Mouse (Mus musculus) NIH3T3 (cell line): ENCODE data around the gene Sgce.
A peak's percentile ranks its signal among the peaks of the same experiment; 100 is the strongest.
"Not testable (repeated sequence)": the region's sequence is repeated elsewhere in the genome, so short reads cannot be mapped to it uniquely, and the experiment has no call there.

Source experiments
- DNase-seq: peaks from one replicate; pipeline ENCODE4 v3.0.0-alpha.2; 2012; ENCODE audit warnings: low read depth

The Sgce gene

GRCm38 (mm10) chr6:4722739-4723138, 24.3 kb downstream of the Sgce start:
- no peak for DNase-seq

- peak; percentile 38 for DNase-seq
Observed at GRCm38 (mm10) chr6:4722142-4722541, 24.9 kb downstream of the Sgce start.

- no peak for DNase-seq
Observed at GRCm38 (mm10) chr6:4717344-4717743, 29.7 kb downstream of the Sgce start.

DNA sequence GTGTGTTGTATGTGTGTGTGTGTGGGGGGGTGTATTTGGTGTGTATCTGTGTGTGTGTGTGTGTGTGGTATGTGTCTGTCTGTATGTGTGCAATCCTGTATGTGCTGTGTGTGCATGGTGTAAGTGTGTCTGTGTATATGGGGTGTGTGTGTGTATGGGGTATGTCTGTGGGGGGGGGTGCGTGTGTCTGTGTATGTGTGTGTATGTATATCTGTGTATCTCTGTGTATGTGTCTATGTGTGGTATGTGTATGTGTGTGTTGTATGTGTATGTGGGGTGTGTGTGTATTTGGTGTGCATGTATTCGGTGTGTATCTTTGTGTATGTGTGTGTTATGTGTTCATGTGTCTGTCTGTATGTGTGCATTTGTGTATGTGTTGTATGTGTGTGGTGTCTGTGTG, 30.8 kb downstream of the Sgce start:
- no peak for DNase-seq

- peak; percentile 56 for DNase-seq
Observed at GRCm38 (mm10) chr6:4708971-4709370, 38.0 kb downstream of the Sgce start.

GRCm38 (mm10) chr6:4706415-4706814, 40.6 kb downstream of the Sgce start:
- no peak for DNase-seq

- no peak for DNase-seq
Observed at GRCm38 (mm10) chr6:4703908-4704307, 43.1 kb downstream of the Sgce start.

DNA sequence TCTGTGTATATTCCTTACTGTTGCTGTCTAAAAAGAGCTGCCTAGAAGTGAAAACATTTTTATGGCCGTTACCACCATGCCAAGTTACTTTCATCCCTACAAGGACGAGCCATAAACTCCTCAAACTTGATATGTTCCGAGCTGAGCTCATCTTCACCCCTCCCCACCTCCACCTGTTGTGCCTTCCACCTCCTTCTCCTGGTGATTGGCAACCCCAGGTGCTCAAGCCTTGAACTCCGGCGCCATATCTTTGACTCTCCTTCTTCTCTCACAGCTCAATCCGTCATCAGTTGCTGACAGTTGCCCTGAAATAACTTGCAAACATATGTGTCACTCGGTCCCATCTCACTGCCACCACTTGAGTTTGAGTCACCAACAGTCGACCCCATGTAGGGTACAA, 45.4 kb downstream of the Sgce start:
- DNase-seq, result no peak

DNA sequence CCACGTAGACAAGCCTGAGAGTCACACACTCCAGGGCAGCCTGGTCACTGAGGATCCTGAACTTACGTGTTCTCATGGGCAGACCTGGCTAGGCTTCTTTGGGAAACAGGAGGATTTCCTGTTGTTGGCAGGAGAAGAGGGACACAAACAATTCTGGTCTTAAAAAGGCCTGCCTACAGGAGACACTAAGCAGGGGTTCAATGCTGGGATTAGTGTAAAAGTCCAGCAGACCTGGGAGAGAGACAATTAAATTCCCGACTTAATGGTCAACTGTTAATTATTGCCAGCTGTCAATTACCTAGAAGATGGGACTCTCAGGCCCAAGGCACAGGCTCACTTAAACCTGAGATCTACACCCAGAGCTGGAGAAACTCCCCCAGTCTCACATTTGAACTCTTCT, 51.2 kb downstream of the Sgce start:
- no peak for DNase-seq

DNA sequence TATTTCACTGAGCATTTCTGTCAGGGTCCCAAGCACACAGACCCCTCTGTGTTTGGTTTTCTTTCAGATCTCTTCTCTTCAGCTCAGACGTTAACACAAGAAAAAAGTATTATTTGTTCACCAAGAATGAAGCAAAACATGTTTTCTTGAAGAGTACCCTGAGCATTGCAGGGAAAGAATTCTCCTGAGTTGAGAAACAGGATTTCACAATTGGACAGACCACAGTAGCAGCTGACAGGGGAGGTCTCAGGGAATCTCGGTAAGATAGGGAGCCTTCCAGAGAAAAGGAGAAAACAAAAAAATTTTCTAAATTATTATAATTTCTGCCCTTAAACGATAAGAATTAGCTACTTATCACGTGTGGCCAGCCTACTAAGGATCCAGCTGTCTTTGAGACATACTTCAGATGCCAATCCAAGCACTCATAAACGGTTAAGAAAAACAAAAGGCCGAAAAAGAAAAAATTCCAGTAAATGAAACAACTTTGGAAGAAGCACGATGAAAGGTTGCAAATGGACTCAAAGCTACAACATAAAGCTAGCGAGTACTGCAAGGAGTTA, 52.3 kb downstream of the Sgce start:
- DNase-seq, result peak; percentile 36

GRCm38 (mm10) chr6:4693544-4693943, 53.5 kb downstream of the Sgce start:
- DNase-seq, result no peak

GRCm38 (mm10) chr6:4690438-4690837, 56.6 kb downstream of the Sgce start:
- no peak for DNase-seq

GRCm38 (mm10) chr6:4684706-4685340, 62.2 kb downstream of the Sgce start:
- DNase-seq, result peak; percentile 27

DNA sequence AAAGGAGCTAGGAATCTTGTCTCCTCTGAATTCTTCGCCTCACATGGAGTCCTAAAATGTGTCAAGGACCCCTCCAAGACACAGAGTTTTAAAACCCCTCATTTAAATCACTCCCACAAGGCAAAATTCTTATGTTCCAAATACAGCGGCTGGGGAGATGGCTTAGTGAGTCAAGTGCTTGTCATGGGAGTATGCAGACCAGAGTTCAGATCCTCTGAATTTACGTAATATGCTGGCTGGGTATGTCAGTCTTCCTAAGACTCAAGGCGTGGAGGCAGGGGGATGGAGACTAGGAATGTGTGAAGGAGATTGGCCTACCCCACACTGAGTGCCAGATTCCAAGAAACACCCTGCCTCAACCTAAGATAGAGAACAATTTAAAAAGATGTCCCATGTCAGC, 66.4 kb downstream of the Sgce start:
- DNase-seq, result no peak

DNA sequence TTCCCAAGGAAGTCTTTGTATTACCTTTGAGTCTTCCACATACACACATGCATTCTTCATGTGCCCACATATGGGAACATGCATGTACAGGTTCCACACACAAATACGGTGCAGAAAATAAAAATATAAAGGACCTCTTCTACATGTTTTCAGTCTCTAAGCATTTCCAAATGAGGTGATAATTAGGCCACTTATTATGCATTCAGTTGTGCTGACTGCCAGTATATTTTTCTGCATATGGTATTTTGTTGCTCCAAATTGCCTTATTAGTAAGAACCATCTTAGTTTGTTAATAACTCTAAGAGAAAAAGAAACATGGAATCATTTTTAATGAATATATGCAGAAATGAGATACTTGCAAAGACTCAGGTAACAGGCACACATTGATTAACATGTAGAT, 67.0 kb downstream of the Sgce start:
- no peak for DNase-seq

- DNase-seq, result no peak
Observed at GRCm38 (mm10) chr6:4677356-4677761, 69.6 kb downstream of the Sgce start.

GRCm38 (mm10) chr6:4665154-4665553, 81.9 kb downstream of the Sgce start:
- no peak for DNase-seq

GRCm38 (mm10) chr6:4664313-4664712, 82.7 kb downstream of the Sgce start:
- DNase-seq, result no peak

GRCm38 (mm10) chr6:4663516-4663915, 83.5 kb downstream of the Sgce start:
- no peak for DNase-seq

DNA sequence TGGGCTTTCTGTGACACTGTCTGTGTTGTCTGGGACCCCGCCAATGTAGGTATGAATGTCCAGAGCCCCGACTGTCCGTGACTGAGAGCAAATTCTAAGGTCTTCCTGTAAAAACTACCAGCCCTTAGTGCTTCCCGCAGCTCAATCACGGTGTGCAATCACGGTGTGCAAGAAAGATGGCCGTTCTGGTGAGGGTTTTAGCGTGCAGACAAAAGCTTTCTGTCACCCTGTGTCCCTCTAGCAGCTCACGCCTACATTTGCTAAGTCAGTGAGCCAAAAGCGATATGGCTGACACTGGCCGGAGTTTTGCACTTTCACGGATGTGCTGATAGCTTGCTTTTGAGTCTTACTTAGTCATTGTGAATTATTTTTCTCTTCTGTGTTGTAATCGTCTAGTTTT, 88.1 kb downstream of the Sgce start:
- no peak for DNase-seq

GRCm38 (mm10) chr6:4655924-4656323, 91.1 kb downstream of the Sgce start:
- no peak for DNase-seq

- DNase-seq, result no peak
Observed at GRCm38 (mm10) chr6:4655466-4655865, 91.5 kb downstream of the Sgce start.

DNA sequence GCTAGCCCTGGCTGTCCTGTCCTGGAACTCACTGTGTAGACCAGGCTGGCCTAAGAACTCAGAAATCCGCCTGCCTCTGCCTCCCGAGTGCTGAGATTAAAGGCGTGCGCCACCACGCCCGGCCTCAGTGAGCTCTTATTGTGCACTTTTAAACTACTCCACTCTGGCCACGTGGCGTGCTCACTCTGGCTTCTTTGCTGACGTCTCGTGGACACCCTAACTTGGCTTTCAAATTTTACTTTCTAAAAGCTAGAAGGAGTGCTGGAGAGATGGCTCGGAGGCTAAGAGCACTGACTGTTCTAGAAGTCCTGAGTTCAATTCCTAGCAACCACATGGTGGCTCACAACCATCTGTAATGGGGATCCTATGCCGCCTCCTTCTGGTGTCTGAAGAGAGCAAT, 93.3 kb downstream of the Sgce start:
- not testable (repeated sequence) for DNase-seq

DNA sequence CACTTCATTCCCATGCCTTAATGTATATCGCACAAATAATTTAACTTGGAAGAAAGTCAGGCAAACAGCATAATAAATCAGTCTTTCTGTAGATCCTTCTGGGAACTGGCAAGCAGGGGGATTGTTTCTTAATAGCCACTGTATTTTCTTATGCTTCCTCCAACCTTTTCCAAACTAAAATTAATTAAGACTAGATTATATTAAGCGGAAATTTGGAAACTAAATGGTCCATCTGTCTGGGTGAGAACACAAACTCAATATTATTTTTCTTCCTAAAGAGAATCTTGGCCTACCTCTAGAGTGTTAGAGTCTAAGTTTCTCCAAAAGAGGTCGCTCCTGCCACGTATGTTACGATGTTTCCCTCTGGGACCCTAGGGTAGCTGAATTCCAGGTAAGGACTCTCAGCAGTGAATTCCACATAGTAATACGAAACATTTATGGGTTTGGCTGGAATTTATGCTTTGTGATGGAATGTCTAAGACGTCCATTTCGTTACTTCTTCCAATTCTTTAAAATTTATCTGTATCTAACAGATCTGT, 94.3 kb downstream of the Sgce start:
- DNase-seq, result no peak
